Mouse (Mus musculus): ENCODE measurements around the gene Lig3. TPM values are rescaled to one million over a fixed set of nuclear protein-coding genes. Genes with fewer than 3 reads are reported as not detected.
A peak's percentile ranks its signal among the peaks of the same experiment; 100 is the strongest.

Lig3 gene
- polyA plus RNA-seq (2015; fragmentation: Nextera tagmentation; extraction: Ambion mirVana): 31.4 and 35.9 TPM in 2 replicates

DNA sequence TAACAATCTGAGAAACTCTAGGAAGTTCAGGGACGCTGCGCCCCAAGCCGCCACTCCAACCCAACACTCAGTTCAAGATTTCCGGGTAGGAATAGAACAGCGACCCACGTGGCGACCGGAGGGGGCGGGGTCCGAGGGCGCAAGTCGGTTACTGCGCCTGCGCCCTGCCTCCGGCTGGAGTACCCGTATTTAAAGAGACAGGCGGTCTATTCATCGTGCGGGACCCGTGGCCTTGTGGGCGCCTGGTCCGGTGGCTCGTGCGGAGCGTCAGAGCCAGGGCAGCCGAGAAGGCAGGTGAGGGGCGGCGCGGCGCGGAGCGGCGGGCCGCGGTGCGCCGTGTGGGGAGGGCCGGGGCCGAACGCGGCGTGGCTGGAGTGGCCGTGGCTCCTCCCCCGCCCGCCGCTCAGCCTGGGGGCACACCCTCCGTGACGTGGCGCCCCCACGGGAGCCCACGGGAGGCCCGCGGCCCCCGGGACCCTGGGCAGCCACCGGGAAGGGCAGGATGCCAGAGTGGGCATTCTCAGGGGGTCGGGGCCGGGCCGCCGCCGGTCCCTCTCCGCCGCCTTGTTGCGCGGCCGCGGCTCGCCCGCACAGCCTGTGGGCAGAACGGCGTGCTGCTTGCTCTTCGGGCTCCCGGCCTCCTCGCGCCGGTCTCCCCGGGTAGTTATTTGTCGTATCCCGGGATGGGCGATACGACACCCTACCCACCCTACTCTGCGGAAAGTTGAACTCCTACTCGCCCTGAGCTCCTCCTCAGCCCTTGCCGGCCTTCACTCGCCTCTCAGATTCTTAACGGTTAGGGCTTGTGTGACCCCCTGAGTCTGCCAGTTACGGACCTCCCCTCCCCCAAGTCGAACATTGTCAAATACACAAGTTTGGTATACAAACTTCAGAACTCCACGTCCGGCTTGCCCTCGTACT, at the start of gene Lig3:
Gene Lig3, plus strand, starts transcription at position 126 of the 921 bp plus-strand sequence.
- H3K36me3 ChIP-seq (ENCODE audit: poor library complexity, severe bottlenecking): peaks cover 31% of the 10 kb centered on the region
- no peaks in the 10 kb centered on the region for H3K9me3 ChIP-seq (replicated peaks)
- H3K27me3 ChIP-seq: no peaks in the 10 kb centered on the region
- H3K4me3 ChIP-seq: peak within 1 kb of the TSS; percentile 95
- H3K9ac ChIP-seq: peak within 1 kb of the TSS; percentile 98
- peak; percentile 96 for ATAC-seq
- H3K4me2 ChIP-seq: peak within 1 kb of the TSS; percentile 77
- peak within 1 kb of the TSS; percentile 94 for H3K27ac ChIP-seq
- under 1% methylated on average over 85 of the region's 90 CpGs for WGBS
- H3K4me1 ChIP-seq: peaks cover 34% of the 10 kb centered on the region

DNA sequence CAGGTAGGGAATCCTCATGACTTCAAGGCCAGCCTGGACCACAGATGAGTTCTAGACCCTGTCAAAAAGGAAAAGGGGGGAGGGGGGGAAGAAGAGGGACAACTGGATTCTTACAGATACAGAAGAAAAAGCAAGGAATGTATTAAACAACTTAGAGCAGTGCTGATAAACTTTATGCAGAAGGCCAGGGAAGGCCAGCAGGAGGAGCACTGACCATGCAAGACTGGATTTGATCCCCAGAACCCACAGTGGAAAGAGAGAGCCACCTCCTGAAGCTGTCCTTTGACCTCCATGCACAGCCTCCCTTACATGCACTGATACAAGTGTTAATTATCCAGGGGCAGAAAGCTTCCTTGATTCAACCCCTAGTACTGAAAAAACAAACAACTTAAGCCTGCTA, 46.7 kb upstream of the Lig3 start:
- Histone ChIP-seq H3K9ac (no peak overlapping the region), H3K27me3 (no peaks in the 10 kb centered on the region), H3K36me3 (ENCODE audit: poor library complexity, severe bottlenecking) (no peaks in the 10 kb centered on the region), H3K4me2 (no peak overlapping the region), H3K9me3 (replicated peaks) (no peaks in the 10 kb centered on the region), H3K4me1 (no peaks in the 10 kb centered on the region), H3K4me3 (no peak overlapping the region), H3K27ac (no peak overlapping the region)
- ATAC-seq: no peak

DNA sequence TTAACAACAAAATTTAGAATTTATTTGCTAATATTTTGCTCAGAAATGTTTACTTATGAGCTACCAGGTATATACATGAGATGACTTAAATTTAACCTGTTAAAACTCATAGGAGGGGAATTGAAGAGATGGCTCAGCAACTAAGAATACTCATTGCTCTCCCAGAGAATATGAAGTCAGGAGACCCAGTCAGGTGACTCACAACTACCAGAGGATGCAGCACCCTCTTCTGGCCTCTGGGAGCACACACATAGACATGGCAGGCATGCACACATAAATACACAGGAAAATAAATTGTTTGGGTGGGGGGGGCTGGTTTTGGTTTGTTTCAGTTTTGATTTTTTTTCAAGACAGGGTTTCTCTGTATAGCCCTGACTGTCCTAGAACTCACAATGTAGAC, 41.9 kb upstream of the Lig3 start:
- Histone ChIP-seq H3K4me1 (no peaks in the 10 kb centered on the region), H3K9ac (no peak overlapping the region), H3K9me3 (replicated peaks) (no peaks in the 10 kb centered on the region), H3K4me3 (no peak overlapping the region), H3K4me2 (no peak overlapping the region), H3K27me3 (no peaks in the 10 kb centered on the region), H3K27ac (no peak overlapping the region), H3K36me3 (ENCODE audit: poor library complexity, severe bottlenecking) (no peaks in the 10 kb centered on the region)
- no peak for ATAC-seq

DNA sequence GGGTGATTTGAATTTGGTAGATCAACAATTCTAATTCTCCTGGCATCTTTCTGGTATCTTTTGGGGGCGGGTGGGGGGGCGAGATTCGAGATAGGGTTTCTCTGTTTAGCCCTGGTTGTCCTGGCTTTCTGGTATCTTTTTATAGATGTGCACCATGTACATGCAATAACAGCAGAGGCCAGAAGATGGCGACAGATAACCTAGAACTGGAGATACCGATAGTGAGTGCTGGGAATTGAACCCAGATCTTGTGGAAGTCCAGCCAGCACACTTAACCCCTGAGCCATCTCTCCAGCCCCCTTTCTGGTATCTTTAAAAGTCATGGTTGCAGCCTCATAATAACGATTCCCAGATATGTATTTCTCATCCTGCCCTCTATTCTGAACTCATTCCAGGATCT, 34.8 kb upstream of the Lig3 start:
- no peaks in the 10 kb centered on the region for H3K36me3 ChIP-seq (ENCODE audit: poor library complexity, severe bottlenecking)
- no peak overlapping the region for H3K9ac ChIP-seq
- ATAC-seq: no peak
- peaks cover 4% of the 10 kb centered on the region; the same call in 1 of the 2 replicates for H3K9me3 ChIP-seq (replicated peaks)
- H3K4me3 ChIP-seq: no peak overlapping the region
- no peak overlapping the region for H3K4me2 ChIP-seq
- no peak overlapping the region for H3K27ac ChIP-seq
- WGBS: 31% methylated on average over 6 of the region's 6 CpGs
- no peaks in the 10 kb centered on the region for H3K4me1 ChIP-seq
- 0 out of 2 replicates have a peak, but pooled peaks cover 3% of the 10 kb centered on the region for H3K27me3 ChIP-seq

DNA sequence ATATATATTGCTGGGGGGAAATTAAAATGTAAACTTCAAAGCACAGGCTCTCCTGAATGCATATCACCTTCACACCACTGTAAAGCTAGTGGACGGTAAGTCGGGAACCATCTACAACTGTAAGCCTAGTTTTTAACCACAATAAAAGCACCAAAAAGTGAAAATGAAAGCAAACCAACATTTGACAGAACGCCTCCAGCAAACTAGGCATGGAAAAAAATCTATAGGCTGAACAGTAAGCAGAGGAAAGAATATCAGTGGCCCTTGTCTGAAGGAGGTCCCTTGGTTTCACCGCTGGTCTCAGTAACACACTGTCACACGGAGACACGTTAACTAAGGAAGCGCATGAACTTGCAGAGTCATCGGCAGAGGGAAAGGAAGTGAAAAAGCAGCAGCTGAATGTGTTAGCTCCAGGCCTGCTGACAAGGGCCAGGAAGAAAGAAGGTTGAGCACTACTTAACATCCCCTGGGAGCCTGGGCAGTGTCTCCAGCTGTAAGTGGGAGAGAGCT, 34.0 kb upstream of the Lig3 start:
- Histone ChIP-seq H3K9ac (no peak overlapping the region), H3K27ac (no peak overlapping the region), H3K4me2 (no peak overlapping the region), H3K36me3 (ENCODE audit: poor library complexity, severe bottlenecking) (no peaks in the 10 kb centered on the region), H3K9me3 (replicated peaks) (peaks cover 4% of the 10 kb centered on the region; the same call in 1 of the 2 replicates), H3K4me1 (no peaks in the 10 kb centered on the region), H3K27me3 (0 out of 2 replicates have a peak, but pooled peaks cover 3% of the 10 kb centered on the region), H3K4me3 (no peak overlapping the region)
- 92% methylated on average over 8 of the region's 8 CpGs for WGBS
- ATAC-seq: no peak

DNA sequence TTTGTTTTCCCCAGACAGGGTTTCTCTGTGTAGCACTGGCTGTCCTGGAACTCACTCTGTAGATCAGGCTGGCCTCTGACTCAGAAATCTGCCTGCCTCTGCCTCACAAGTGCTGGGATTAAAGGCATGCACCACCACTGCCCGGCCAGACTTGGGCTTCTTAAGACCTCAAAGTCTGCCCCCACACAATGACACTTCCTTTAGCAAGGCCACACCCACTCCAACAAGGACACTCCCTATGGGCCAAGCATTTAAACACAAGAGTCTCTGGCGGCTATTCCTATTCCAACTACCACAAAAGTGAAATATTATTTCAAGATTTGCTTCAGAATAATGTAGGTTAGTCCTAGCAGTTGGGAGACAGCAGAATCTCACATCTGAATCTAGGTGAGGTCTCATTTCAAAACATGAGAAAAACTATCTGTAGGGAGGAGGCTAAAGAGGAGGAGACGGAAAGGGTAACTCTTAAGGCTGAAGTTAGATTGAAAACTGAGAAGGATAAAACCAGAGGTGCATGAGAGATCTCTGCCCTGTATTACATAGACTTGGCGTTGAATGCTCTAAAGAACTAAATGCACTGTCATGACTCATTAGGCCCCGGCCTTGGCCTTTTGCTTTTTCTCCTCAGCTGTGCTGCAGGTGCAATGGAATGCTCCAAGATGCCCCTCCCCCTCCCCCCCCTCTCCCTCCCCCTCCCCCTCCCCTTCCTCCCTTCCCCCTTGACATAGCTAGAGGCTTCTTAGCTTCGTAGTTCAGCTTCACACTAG, 28.4 kb upstream of the Lig3 start:
- WGBS: 70% methylated on average over 6 of the region's 6 CpGs
- no peaks in the 10 kb centered on the region for H3K36me3 ChIP-seq (ENCODE audit: poor library complexity, severe bottlenecking)
- H3K9ac ChIP-seq: no peak overlapping the region
- no peak overlapping the region for H3K4me2 ChIP-seq
- no peak for ATAC-seq
- no peaks in the 10 kb centered on the region for H3K9me3 ChIP-seq (replicated peaks)
- H3K4me3 ChIP-seq: no peak overlapping the region
- no peaks in the 10 kb centered on the region for H3K4me1 ChIP-seq
- no peaks in the 10 kb centered on the region for H3K27me3 ChIP-seq
- H3K27ac ChIP-seq: no peak overlapping the region

DNA sequence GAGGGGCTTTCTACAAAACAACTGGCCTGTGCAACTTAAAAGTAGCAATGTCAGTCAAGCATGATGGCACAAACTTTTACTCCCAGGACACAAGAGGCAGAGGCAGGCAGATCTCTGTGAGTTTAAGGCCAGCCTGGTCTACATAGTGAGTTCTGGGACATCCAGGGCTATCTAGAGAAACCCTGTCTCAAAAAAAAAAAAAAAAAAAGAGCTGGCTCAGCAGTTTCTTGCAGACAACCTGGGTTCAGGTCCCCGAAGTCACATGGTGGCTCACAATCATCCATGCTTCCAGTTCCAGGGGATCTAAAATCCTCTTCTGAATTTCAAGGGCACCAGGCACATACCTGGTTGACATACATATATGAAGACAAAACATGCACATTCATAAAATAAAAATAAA, 25.0 kb upstream of the Lig3 start:
- WGBS: 92% methylated on average over 1 of the region's 1 CpGs
- Histone ChIP-seq H3K27ac (no peak overlapping the region), H3K4me3 (no peak overlapping the region), H3K36me3 (ENCODE audit: poor library complexity, severe bottlenecking) (no peaks in the 10 kb centered on the region), H3K9me3 (replicated peaks) (no peaks in the 10 kb centered on the region), H3K9ac (no peak overlapping the region), H3K4me1 (no peaks in the 10 kb centered on the region), H3K4me2 (no peak overlapping the region), H3K27me3 (no peaks in the 10 kb centered on the region)
- no peak for ATAC-seq

DNA sequence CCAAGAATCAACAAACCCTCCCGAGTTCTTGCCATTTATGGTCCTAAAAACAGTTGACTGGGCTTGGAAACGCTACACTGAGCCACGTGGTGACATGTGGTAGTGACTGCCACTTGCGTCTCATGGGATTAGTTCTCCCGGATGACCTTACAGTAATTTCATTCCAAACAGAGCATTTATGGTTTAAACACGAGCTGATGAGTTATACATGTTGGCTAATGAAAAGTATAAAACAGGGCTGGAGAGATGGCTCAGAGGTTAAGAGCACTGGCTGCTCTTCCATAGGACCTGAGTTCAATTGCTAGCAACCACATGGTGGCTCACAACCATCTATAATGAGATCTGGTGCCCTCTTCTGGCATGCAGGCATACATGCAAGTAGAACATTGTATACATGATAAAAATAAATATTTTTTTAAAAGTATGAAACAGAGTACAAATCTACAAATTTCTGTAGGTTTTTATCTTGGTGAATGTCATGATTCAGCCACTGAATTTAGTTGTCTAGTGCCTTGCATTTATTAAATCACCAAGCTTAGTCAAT, 18.6 kb upstream of the Lig3 start:
- Histone ChIP-seq H3K36me3 (ENCODE audit: poor library complexity, severe bottlenecking) (no peaks in the 10 kb centered on the region), H3K4me3 (no peak overlapping the region), H3K9me3 (replicated peaks) (no peaks in the 10 kb centered on the region), H3K4me2 (no peak overlapping the region), H3K9ac (no peak overlapping the region), H3K4me1 (peaks cover 29% of the 10 kb centered on the region), H3K27me3 (no peaks in the 10 kb centered on the region), H3K27ac (no peak overlapping the region)
- no peak for ATAC-seq
- WGBS: 88% methylated on average over 6 of the region's 6 CpGs

DNA sequence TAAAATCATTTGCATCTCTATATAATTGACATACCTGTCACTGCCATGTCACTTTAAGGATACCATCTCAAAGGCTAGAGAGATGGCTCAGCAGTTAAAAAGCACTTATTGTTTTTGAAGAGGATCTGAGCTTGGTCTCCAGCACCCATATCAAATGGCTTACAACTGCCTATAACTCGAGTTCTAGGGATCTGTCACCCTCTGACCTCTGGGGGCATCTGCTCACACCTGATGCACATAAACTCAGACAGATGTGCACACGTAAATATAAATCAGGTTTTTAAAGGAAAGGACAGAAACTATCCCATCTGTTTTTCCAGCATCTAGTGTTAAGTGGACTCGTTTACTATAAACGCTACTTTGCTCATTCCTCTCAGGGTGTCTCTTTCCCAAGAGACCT, 17.6 kb upstream of the Lig3 start:
- peak overlapping the region; percentile 99 for H3K4me2 ChIP-seq
- peak overlapping the region; percentile 77 for H3K9ac ChIP-seq
- WGBS: 19% methylated on average over 4 of the region's 4 CpGs
- H3K36me3 ChIP-seq (ENCODE audit: poor library complexity, severe bottlenecking): peaks cover under 1% of the 10 kb centered on the region; the same call in 1 of the 2 replicates
- H3K27ac ChIP-seq: peak overlapping the region; percentile 92
- no peaks in the 10 kb centered on the region for H3K9me3 ChIP-seq (replicated peaks)
- ATAC-seq: no peak
- peak overlapping the region; percentile 84 for H3K4me3 ChIP-seq
- H3K4me1 ChIP-seq: peaks cover 29% of the 10 kb centered on the region
- H3K27me3 ChIP-seq: no peaks in the 10 kb centered on the region

DNA sequence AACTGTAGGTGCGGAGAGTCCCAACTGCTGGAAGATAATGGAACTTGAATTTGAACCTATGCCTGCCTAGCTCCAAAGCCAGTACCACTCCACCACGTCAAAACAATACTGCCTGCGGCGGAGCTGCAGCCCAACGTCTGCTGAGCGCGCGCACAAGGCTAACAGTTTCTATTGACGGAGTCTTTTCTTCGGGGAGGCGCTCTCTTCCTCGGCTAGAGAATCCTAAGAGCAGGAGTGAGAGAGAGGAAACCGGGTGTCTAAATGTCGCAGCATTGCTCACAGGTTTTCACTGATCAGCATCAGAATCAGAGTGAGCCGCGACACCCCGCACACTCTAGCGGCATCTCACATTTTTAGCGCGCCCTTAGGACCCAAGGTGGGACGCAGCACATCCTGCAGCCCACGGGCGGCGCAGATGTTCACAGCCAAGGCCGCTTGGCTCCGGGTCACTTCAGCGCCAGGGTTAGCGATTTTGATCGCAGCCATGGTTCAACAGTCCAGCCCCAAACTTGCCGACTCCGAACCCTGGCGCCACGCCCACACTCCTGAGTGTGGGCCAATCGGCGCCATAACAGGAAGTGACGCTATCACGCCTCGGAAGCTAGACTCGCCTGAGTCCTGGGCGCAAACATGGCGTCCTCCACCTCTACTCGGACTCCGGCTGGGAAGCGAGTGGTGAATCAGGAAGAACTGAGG, 17.0 kb upstream of the Lig3 start, which contains the start of the genes Cct6b and Zfp830:
Gene Cct6b, minus strand, starts transcription at position 580 of the 696 bp plus-strand sequence.
Gene Zfp830, plus strand, starts transcription at position 604 of the 696 bp plus-strand sequence.
- peaks cover 6% of the 10 kb centered on the region for H3K36me3 ChIP-seq (ENCODE audit: poor library complexity, severe bottlenecking)
- peak; percentile 100 for ATAC-seq
- H3K4me1 ChIP-seq: peaks cover 29% of the 10 kb centered on the region
- peak within 1 kb of the TSS; percentile 92 for H3K27ac ChIP-seq
- no peaks in the 10 kb centered on the region for H3K9me3 ChIP-seq (replicated peaks)
- peak within 1 kb of the TSS; percentile 84 for H3K4me3 ChIP-seq
- H3K4me2 ChIP-seq: peak within 1 kb of the TSS; percentile 99
- WGBS: under 1% methylated on average over 44 of the region's 44 CpGs
- H3K9ac ChIP-seq: peak within 1 kb of the TSS; percentile 82
- no peaks in the 10 kb centered on the region for H3K27me3 ChIP-seq

DNA sequence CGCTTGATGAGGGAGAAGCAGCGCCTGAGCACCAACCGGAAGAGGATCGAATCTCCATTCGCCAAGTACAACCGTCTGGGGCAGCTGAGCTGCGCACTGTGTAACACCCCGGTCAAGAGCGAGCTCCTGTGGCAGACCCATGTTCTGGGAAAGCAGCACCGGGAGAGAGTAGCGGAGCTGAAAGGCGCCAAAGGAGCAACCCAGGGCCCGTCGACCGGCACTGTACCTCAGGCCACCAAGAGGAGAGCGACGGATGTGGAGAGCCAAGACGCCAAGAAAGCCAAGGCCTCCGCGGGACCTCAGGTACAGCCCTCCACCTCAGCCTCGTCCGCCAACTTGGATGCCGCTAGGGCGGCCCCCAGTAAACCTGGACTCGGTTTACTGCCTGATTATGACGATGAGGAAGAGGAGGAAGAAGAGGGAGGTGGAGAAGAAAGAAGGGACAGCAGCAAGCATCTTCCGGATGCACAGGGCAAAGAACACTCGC, 16.4 kb upstream of the Lig3 start:
- Histone ChIP-seq H3K4me2 (peak overlapping the region; percentile 99), H3K4me1 (peaks cover 29% of the 10 kb centered on the region), H3K36me3 (ENCODE audit: poor library complexity, severe bottlenecking) (peaks cover 6% of the 10 kb centered on the region), H3K4me3 (peak overlapping the region; percentile 84), H3K27me3 (no peaks in the 10 kb centered on the region), H3K9ac (peak overlapping the region; percentile 82), H3K9me3 (replicated peaks) (no peaks in the 10 kb centered on the region), H3K27ac (peak overlapping the region; percentile 70)
- WGBS: 1% methylated on average over 28 of the region's 28 CpGs
- ATAC-seq: peak; percentile 77

All from forebrain, embryonic 13.5 days (tissue).